Mouse (Mus musculus) heart, adult 2 months (tissue): ENCODE data around the gene Dusp28.

Experiments
- EP300 ChIP-seq: fragments of 200-500 bp; IDR thresholded peaks from 2 replicates; pipeline ENCODE4 v1.6.1; 2011; ENCODE audit warnings: low read depth, low read length, control low read depth; ENCODE audit not compliant: insufficient read depth
- POLR2A ChIP-seq: fragments of 200-500 bp; IDR thresholded peaks from 2 replicates; pipeline ENCODE4 v1.6.1; 2011; ENCODE audit warnings: mild to moderate bottlenecking, low read depth, low read length, control low read depth; ENCODE audit not compliant: insufficient read depth

GRCm38 (mm10) chr1:92878066-92878741 lies 28.6 kb upstream of the Dusp28 start:
- TF ChIP-seq POLR2A (no peak), EP300 (no peak)
